Comparison of ENCODE assay signal across 20 mouse cellular contexts in genomic region chr10:60134201-60134600, GRCm38 (mm10). TPM values are rescaled to one million over a fixed set of nuclear protein-coding genes. Genes with fewer than 3 reads are reported as not detected.
A peak's percentile ranks its signal among the peaks of the same experiment; 100 is the strongest.
DNase-seq lines count a peak whose midpoint lies in the region; ATAC-seq lines count a peak whose summit lies in the region.
"Had no signal": no experiment of that assay in that cellular context is flagged by ENCODE, and none has a peak within 500 bp of the region (broad histone marks: within the 10 kb centered on the region; RNA-seq: fewer than 3 reads in every experiment).

No protein-coding gene starts in this region.

- H3K27me3 ChIP-seq in heart, embryonic 13.5 days (replicated peaks) = peaks cover 51% of the 10 kb centered on the region
- no peaks in the 10 kb centered on the region for H3K27me3 ChIP-seq in midbrain, embryonic 10.5 days (ENCODE audit: low read depth, poor library complexity, severe bottlenecking)
- H3K27me3 ChIP-seq in midbrain, embryonic 14.5 days (ENCODE audit: control insufficient read depth, insufficient read depth, low read length) = no peaks in the 10 kb centered on the region
- H3K27me3 ChIP-seq in limb, embryonic 12.5 days = no peaks in the 10 kb centered on the region
- H3K27me3 ChIP-seq: lung, embryonic 15.5 days had no signal

- H3K36me3 ChIP-seq in heart, embryonic 13.5 days = no peaks in the 10 kb centered on the region
- peaks cover 6% of the 10 kb centered on the region; the same call in 1 of the 2 replicates for H3K36me3 ChIP-seq in midbrain, embryonic 10.5 days
- H3K36me3 ChIP-seq in midbrain, embryonic 14.5 days (ENCODE audit: control insufficient read depth, insufficient read depth, low read length) = peaks cover 23% of the 10 kb centered on the region
- no peaks in the 10 kb centered on the region for H3K36me3 ChIP-seq in limb, embryonic 12.5 days
- H3K36me3 ChIP-seq: liver, embryonic 13.5 days; lung, embryonic 15.5 days had no signal

- no peaks in the 10 kb centered on the region for H3K9me3 ChIP-seq in heart, embryonic 13.5 days
- H3K9me3 ChIP-seq in midbrain, embryonic 10.5 days (replicated peaks) = no peaks in the 10 kb centered on the region
- H3K9me3 ChIP-seq in midbrain, embryonic 14.5 days (ENCODE audit: control insufficient read depth, low read length) = no peaks in the 10 kb centered on the region
- no peaks in the 10 kb centered on the region for H3K9me3 ChIP-seq in limb, embryonic 12.5 days
- H3K9me3 ChIP-seq: liver, embryonic 13.5 days; lung, embryonic 15.5 days had no signal

- no peak for DNase-seq in heart, postnatal 25 days (ENCODE audit: low spot score)
- DNase-seq in midbrain, embryonic 10.5 days (ENCODE audit: low spot score) = no peak
- DNase-seq in midbrain, embryonic 14.5 days = no peak
- DNase-seq in ZHBTc4 (ENCODE audit: low read depth, low spot score) = peak; percentile 51
- DNase-seq in right cerebral cortex, postnatal 14 days = no peak
- DNase-seq in left cerebral cortex, postnatal 25 days (ENCODE audit: low spot score in 2 of 2) = no peak
- DNase-seq: adrenal gland, postnatal 10 days; cerebellum, adult 2 months; cerebellum, postnatal 36 days; gastrocnemius, adult 2 months; kidney, adult 2 months; kidney, postnatal 14 days; liver, embryonic 13.5 days had no signal

- no peak overlapping the region for H3K27ac ChIP-seq in heart, embryonic 13.5 days (replicated peaks)
- peak overlapping the region; percentile 28; the same call in 1 of the 2 replicates for H3K27ac ChIP-seq in midbrain, embryonic 10.5 days (replicated peaks)
- H3K27ac ChIP-seq in midbrain, embryonic 14.5 days (replicated peaks; ENCODE audit: low read depth, low read length) = no peak overlapping the region
- H3K27ac ChIP-seq in limb, embryonic 12.5 days = peak overlapping the region; percentile 78; the same call in 1 of the 2 replicates
- H3K27ac ChIP-seq: gastrocnemius, adult 2 months; hindbrain, postnatal 0 days; liver, embryonic 13.5 days; lung, embryonic 15.5 days; macrophage; stomach, postnatal 0 days had no signal

- peak overlapping the region; percentile 7; the same call in 1 of the 2 replicates for H3K4me2 ChIP-seq in heart, embryonic 13.5 days
- H3K4me2 ChIP-seq in midbrain, embryonic 14.5 days (ENCODE audit: low read length) = no peak overlapping the region
- H3K4me2 ChIP-seq in limb, embryonic 12.5 days = no peak overlapping the region
- H3K4me2 ChIP-seq: liver, embryonic 13.5 days; lung, embryonic 15.5 days had no signal

- WGBS in heart, embryonic 13.5 days = 40% methylated on average over 9 of the region's 9 CpGs
- WGBS in midbrain, embryonic 10.5 days = 46% methylated on average over 9 of the region's 9 CpGs
- 61% methylated on average over 9 of the region's 9 CpGs for WGBS in midbrain, embryonic 14.5 days
- WGBS in limb, embryonic 12.5 days = 40% methylated on average over 9 of the region's 9 CpGs

- H3K4me1 ChIP-seq in heart, embryonic 13.5 days = peaks cover 25% of the 10 kb centered on the region
- H3K4me1 ChIP-seq in midbrain, embryonic 10.5 days = peaks cover 16% of the 10 kb centered on the region
- no peaks in the 10 kb centered on the region for H3K4me1 ChIP-seq in midbrain, embryonic 14.5 days (ENCODE audit: control insufficient read depth, insufficient read depth, low read length)
- peaks cover 13% of the 10 kb centered on the region for H3K4me1 ChIP-seq in limb, embryonic 12.5 days (replicated peaks)
- H3K4me1 ChIP-seq: liver, embryonic 13.5 days had no signal

- intact Hi-C loops in heart, postnatal 25 days (cut with DNase I) = no loop called here
- intact Hi-C loops in left cerebral cortex, postnatal 25 days (cut with DNase I) = no loop called here

- H3K4me3 ChIP-seq in heart, embryonic 13.5 days = no peak overlapping the region
- H3K4me3 ChIP-seq in midbrain, embryonic 10.5 days = no peak overlapping the region
- H3K4me3 ChIP-seq in midbrain, embryonic 14.5 days (replicated peaks; ENCODE audit: low read depth, low read length) = no peak overlapping the region
- H3K4me3 ChIP-seq in limb, embryonic 12.5 days (replicated peaks) = no peak overlapping the region
- H3K4me3 ChIP-seq: gastrocnemius, adult 2 months; liver, embryonic 13.5 days; lung, embryonic 15.5 days had no signal

- ATAC-seq in heart, embryonic 13.5 days (ENCODE audit: extremely low read depth, insufficient number of reproducible peaks, low FRiP score, low TSS enrichment) = no peak
- no peak for ATAC-seq in midbrain, embryonic 14.5 days (ENCODE audit: low FRiP score, low TSS enrichment)
- ATAC-seq in limb, embryonic 12.5 days (ENCODE audit: insufficient number of reproducible peaks, insufficient read depth, low FRiP score, low TSS enrichment, low read depth) = no peak
- ATAC-seq: hindbrain, postnatal 0 days had no signal

- no peak overlapping the region for H3K9ac ChIP-seq in heart, embryonic 13.5 days
- no peak overlapping the region for H3K9ac ChIP-seq in midbrain, embryonic 14.5 days (replicated peaks; ENCODE audit: low read length)
- no peak overlapping the region for H3K9ac ChIP-seq in limb, embryonic 12.5 days (replicated peaks)
- H3K9ac ChIP-seq: liver, embryonic 13.5 days; lung, embryonic 15.5 days had no signal

RNA-seq across cellular contexts. Expression of gene Spock2, which starts 28.2 kb away (rescaled TPM):
- polyA plus RNA-seq in heart, embryonic 13.5 days (2015; fragmentation: Nextera tagmentation; extraction: Ambion mirVana) = 2.6 and 3.0 TPM in 2 replicates
- total RNA-seq in heart, postnatal 25 days (2021) = 10 to 100 TPM; 14.8 to 16.1 TPM
- 7.9 and 16.0 TPM in 2 replicates for polyA plus RNA-seq in midbrain, embryonic 10.5 days (2016; fragmentation: Nextera tagmentation; extraction: Ambion mirVana)
- 67.3 and 67.5 TPM in 2 replicates for polyA plus RNA-seq in midbrain, embryonic 14.5 days (2014; fragmentation: Nextera tagmentation; extraction: Ambion mirVana)
- polyA plus RNA-seq in limb, embryonic 12.5 days (2016; fragmentation: Nextera tagmentation; extraction: Ambion mirVana) = 4.1 and 4.4 TPM in 2 replicates
- total RNA-seq in left cerebral cortex, postnatal 25 days (2021) = 100 to 1,000 TPM; 588 to 602 TPM
- total RNA-seq: MEL had no signal
- polyA plus RNA-seq: macrophage had no signal

Comparison
In these comparisons a context has a peak if more than half of its experiments do, and no peak if none do; other contexts are left out.
1. H3K27ac ChIP-seq: peak in midbrain, embryonic 10.5 days (single experiment) and limb, embryonic 12.5 days (single experiment); none in heart, embryonic 13.5 days (single experiment) and midbrain, embryonic 14.5 days (single experiment).